Mouse (Mus musculus): ENCODE results near the gene Arid1b. TPM values are rescaled to one million over a fixed set of nuclear protein-coding genes. Genes with fewer than 3 reads are reported as not detected.

Arid1b gene
- polyA plus RNA-seq, 1 experiment, result 59.4 TPM

DNA sequence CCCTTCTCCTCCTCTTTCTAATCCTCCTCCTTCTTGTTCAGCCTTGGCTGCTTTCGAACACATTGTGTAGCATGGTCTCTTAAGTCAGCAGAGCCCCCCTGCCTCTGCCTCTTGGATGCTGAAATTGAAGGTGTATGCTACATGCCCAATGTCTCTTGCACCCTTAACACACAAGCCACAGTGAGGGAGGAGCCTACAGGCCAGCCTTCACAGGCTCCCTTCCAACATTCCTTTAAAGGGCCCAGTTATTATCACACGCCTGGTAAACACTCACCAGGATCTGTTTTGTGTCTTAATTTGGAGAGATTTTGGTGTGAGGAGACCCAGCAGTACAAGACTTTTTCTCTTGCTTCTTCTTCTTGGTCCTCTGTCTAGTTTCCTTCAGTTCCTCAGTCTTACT, 122.9 kb downstream of the Arid1b start:
- Histone ChIP-seq H3K27me3 (ENCODE audit: control insufficient read depth, insufficient read depth, low read length) (no peaks in the 10 kb centered on the region), H3K27ac (ENCODE audit: insufficient read depth, low read depth, low read length) (no peak overlapping the region), H3K4me3 (ENCODE audit: low read depth, low read length) (no peak overlapping the region), H3K4me1 (ENCODE audit: control insufficient read depth, insufficient read depth, insufficient read length, low read length) (peaks cover 4% of the 10 kb centered on the region; the same call in 1 of the 2 replicates), H3K36me3 (ENCODE audit: control insufficient read depth, insufficient read depth, low read length) (no peaks in the 10 kb centered on the region)
- WGBS, result 55% methylated on average over 2 of the region's 2 CpGs
- TF ChIP-seq CTCF (IDR thresholded peaks at IDR 0.05; ENCODE audit: extremely low read depth, insufficient read length, insufficient replicate concordance, low read depth, low read length) (no peak), POLR2A (IDR thresholded peaks at IDR 0.05; ENCODE audit: low read depth, low read length) (no peak)

DNA sequence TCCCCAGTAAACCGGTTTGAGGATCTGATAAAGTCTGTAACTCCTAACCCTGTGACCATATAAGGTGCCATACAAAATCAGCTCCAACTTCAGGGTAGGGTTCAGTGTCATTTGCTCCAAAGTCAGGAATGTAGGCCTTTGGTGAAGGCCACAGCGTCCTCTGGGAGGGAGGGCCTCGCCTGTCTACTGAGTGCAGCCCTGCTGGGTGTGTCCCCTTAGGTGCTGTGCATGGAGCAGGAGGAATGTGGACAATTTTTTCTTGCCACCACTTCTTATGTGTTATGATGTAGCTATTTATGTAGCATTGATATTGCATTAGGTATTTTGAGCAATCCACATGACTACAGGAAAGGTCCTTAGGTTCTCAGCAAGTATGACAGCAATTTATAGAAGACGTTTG, 124.0 kb downstream of the Arid1b start:
- no peak overlapping the region for H3K27ac ChIP-seq (ENCODE audit: insufficient read depth, low read depth, low read length)
- 0 out of 2 replicates have a peak, but pooled peaks cover 2% of the 10 kb centered on the region for H3K4me1 ChIP-seq (ENCODE audit: control insufficient read depth, insufficient read depth, insufficient read length, low read length)

DNA sequence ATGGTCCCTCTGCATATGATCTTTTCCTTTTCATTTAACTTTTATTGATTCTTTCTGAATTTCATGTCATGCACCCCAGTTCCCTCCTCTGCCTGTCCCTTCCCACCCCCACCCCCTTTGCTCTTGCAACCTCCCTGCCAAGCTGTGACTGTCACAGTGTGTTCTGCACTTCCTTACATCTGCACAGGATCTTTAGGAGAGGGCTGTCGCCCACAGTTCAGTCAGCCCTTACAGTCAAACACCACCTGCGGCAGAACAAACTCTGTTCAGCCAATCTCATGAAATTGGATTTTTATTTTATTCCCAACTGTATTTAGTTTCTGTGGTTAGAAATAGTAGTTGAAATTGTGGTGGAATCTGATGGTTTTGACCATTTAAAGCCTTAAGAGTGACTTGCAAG, 130.5 kb downstream of the Arid1b start:
- TF ChIP-seq POLR2A (IDR thresholded peaks at IDR 0.05; ENCODE audit: low read depth, low read length), result no peak
- Histone ChIP-seq H3K4me3 (ENCODE audit: low read depth, low read length) (no peak overlapping the region), H3K4me1 (ENCODE audit: control insufficient read depth, insufficient read depth, insufficient read length, low read length) (no peaks in the 10 kb centered on the region), H3K27me3 (ENCODE audit: control insufficient read depth, insufficient read depth, low read length) (no peaks in the 10 kb centered on the region), H3K36me3 (ENCODE audit: control insufficient read depth, insufficient read depth, low read length) (peaks cover 4% of the 10 kb centered on the region; the same call in 1 of the 2 replicates), H3K27ac (ENCODE audit: insufficient read depth, low read depth, low read length) (no peak overlapping the region)
- 56% methylated on average over 2 of the region's 2 CpGs for WGBS

More for the DNA sequence above, 124.0 kb downstream of the Arid1b start:
- H3K4me3 ChIP-seq (ENCODE audit: low read depth, low read length), result no peak overlapping the region
- TF ChIP-seq POLR2A (IDR thresholded peaks at IDR 0.05; ENCODE audit: low read depth, low read length) (no peak), CTCF (IDR thresholded peaks at IDR 0.05; ENCODE audit: extremely low read depth, insufficient read length, insufficient replicate concordance, low read depth, low read length) (no peak)
- 68% methylated on average over 4 of the region's 4 CpGs for WGBS
- H3K27me3 ChIP-seq (ENCODE audit: control insufficient read depth, insufficient read depth, low read length), result no peaks in the 10 kb centered on the region
- no peaks in the 10 kb centered on the region for H3K36me3 ChIP-seq (ENCODE audit: control insufficient read depth, insufficient read depth, low read length)

DNA sequence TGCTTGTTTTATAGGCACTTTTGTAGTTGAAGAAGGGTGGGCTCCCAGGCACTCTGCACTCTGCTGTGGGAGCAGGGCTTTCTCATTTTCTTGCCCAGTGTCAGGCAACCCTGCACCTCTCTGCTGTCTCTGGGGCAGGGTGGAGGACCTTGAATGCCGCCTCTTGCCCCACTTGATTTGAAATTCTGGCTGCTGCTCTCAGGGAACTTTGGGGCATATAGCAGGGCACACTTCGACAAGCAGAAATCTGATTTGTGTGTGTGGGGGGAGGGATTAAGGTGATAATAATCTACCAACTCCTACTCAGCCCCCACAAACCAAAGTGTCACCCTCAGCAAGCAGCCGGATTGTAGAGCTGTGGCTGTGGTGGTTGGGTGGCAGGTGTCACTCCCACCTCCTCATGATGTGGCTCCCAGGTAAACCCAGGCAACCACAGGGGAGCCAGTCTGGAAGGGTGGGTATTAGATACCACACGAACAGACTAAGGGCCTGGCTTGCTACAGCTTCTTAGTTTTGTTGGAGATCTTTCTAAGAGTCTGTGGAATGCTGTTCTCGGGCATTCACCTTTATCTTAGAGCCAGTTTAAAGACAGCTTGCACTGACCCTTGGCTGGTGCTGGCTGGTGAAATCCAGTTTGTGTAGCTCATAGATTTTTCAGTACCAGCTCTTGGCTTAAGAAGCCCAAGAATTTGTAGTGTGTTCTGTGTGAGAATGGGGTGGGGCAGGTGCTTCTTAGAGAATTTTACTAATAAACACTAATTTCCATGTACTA, 131.1 kb downstream of the Arid1b start:
- Histone ChIP-seq H3K4me1 (ENCODE audit: control insufficient read depth, insufficient read depth, insufficient read length, low read length) (no peaks in the 10 kb centered on the region), H3K27me3 (ENCODE audit: control insufficient read depth, insufficient read depth, low read length) (no peaks in the 10 kb centered on the region), H3K27ac (ENCODE audit: insufficient read depth, low read depth, low read length) (no peak overlapping the region), H3K4me3 (ENCODE audit: low read depth, low read length) (no peak overlapping the region), H3K36me3 (ENCODE audit: control insufficient read depth, insufficient read depth, low read length) (peaks cover 4% of the 10 kb centered on the region; the same call in 1 of the 2 replicates)
- TF ChIP-seq CTCF (IDR thresholded peaks at IDR 0.05; ENCODE audit: extremely low read depth, insufficient read length, insufficient replicate concordance, low read depth, low read length) (no peak), POLR2A (IDR thresholded peaks at IDR 0.05; ENCODE audit: low read depth, low read length) (no peak)
- WGBS, result 43% methylated on average over 5 of the region's 5 CpGs

DNA sequence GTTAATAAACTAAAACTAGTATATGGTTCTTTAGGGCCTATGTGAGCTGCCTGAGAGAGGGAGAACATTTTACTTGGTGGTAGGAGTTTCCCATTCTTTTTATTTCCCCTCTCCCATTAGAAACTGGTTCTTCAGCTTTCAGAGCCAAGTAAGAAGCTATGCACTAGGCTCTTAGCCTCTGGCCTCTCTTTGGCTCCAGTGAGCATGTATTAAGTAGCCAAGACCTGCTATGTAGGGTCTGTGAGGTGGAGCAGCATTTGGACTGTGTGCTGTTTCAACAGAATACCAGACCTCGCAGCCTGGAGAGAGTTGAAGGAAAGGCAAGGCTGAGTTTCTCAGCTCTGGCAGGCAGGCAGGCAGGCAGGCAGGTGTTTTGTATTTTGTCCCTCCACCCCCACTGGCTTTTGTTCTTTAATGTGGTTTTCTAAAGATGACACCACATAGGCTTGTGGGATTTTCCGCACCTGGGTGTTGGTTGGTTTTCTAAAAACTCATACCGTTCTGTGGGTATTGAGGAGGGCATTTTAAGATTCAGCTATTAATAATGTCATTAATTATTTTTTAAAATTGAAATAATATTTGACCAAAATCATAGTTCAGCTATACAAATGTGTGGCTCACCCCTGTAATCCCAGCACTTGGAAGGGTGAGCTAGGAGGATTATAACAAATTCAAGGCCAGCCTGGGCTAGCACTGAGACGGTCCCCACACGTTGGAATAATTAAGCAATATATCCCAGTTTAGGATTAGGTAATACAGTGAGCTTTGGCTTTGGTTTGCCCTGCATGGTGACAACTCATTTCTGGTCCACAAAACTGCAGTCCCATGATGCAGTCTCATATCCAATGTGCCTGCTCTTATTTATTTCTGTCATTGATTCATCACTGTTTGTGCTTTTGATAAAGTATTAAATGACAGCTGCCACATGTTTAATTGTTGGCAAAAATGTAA, 132.0 kb downstream of the Arid1b start:
- Histone ChIP-seq H3K36me3 (ENCODE audit: control insufficient read depth, insufficient read depth, low read length) (peaks cover 4% of the 10 kb centered on the region; the same call in 1 of the 2 replicates), H3K4me1 (ENCODE audit: control insufficient read depth, insufficient read depth, insufficient read length, low read length) (no peaks in the 10 kb centered on the region), H3K27ac (ENCODE audit: insufficient read depth, low read depth, low read length) (no peak overlapping the region), H3K4me3 (ENCODE audit: low read depth, low read length) (no peak overlapping the region), H3K27me3 (ENCODE audit: control insufficient read depth, insufficient read depth, low read length) (no peaks in the 10 kb centered on the region)
- TF ChIP-seq POLR2A (IDR thresholded peaks at IDR 0.05; ENCODE audit: low read depth, low read length) (no peak), CTCF (IDR thresholded peaks at IDR 0.05; ENCODE audit: extremely low read depth, insufficient read length, insufficient replicate concordance, low read depth, low read length) (no peak)
- WGBS, result 63% methylated on average over 5 of the region's 5 CpGs

DNA sequence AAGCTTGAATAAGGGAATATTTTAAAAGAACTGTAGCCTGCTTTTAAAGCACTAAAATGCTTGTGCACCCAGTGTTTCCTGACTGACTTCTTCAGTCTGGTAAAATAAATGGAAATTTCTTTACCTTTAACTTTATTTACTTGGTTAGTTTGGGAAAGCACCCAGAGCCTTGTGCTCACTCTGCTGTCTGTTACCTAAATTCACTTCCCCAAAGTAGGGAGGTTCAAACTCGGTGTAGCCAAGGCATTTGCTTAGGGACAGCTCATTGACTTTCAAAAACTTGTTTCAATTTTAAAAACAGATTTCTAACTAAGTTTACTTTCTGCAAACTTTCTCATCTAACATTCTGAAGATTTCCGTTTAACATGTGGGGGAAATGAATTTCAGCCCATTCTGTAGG, 135.5 kb downstream of the Arid1b start:
- Histone ChIP-seq H3K4me3 (ENCODE audit: low read depth, low read length) (no peak overlapping the region), H3K27ac (ENCODE audit: insufficient read depth, low read depth, low read length) (no peak overlapping the region), H3K36me3 (ENCODE audit: control insufficient read depth, insufficient read depth, low read length) (peaks cover 4% of the 10 kb centered on the region; the same call in 1 of the 2 replicates), H3K27me3 (ENCODE audit: control insufficient read depth, insufficient read depth, low read length) (no peaks in the 10 kb centered on the region), H3K4me1 (ENCODE audit: control insufficient read depth, insufficient read depth, insufficient read length, low read length) (peaks cover 5% of the 10 kb centered on the region)
- WGBS, result 76% methylated on average over 2 of the region's 2 CpGs
- TF ChIP-seq CTCF (IDR thresholded peaks at IDR 0.05; ENCODE audit: extremely low read depth, insufficient read length, insufficient replicate concordance, low read depth, low read length), result no peak
- no peak for TF ChIP-seq POLR2A (IDR thresholded peaks at IDR 0.05; ENCODE audit: low read depth, low read length)

DNA sequence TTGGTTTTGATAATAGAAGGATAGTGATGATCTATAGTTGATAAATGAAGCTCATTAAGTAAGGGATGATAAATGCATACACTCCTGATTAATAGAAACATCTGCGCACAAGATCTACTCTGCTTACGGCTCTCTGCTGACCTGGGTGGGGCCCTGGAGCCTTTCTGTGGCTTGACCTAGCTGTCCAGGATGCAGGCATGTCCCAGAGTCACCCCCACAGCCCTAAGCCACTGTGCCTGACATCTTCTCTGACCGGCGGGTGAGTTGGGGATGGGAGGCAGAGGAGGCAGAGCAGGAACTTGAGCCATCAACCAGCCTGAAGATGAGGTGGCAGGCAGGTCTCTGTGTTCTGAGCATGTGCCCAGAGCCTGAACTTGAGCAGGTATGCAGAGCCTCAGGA, 136.0 kb downstream of the Arid1b start:
- Histone ChIP-seq H3K27me3 (ENCODE audit: control insufficient read depth, insufficient read depth, low read length) (no peaks in the 10 kb centered on the region), H3K4me3 (ENCODE audit: low read depth, low read length) (no peak overlapping the region), H3K4me1 (ENCODE audit: control insufficient read depth, insufficient read depth, insufficient read length, low read length) (peaks cover 7% of the 10 kb centered on the region), H3K36me3 (ENCODE audit: control insufficient read depth, insufficient read depth, low read length) (peaks cover 4% of the 10 kb centered on the region; the same call in 1 of the 2 replicates), H3K27ac (ENCODE audit: insufficient read depth, low read depth, low read length) (no peak overlapping the region)
- 92% methylated on average over 4 of the region's 4 CpGs for WGBS
- TF ChIP-seq CTCF (IDR thresholded peaks at IDR 0.05; ENCODE audit: extremely low read depth, insufficient read length, insufficient replicate concordance, low read depth, low read length) (no peak), POLR2A (IDR thresholded peaks at IDR 0.05; ENCODE audit: low read depth, low read length) (no peak)

Measured in small intestine, adult 2 months (tissue).